Mouse (Mus musculus): ENCODE results near the gene Bsx. TPM values are rescaled to one million over a fixed set of nuclear protein-coding genes. Genes with fewer than 3 reads are reported as not detected.
A peak's percentile ranks its signal among the peaks of the same experiment; 100 is the strongest.

Gene Bsx
- not detected in 2 replicates for polyA plus RNA-seq (2015; fragmentation: Nextera tagmentation; extraction: Ambion mirVana)

DNA sequence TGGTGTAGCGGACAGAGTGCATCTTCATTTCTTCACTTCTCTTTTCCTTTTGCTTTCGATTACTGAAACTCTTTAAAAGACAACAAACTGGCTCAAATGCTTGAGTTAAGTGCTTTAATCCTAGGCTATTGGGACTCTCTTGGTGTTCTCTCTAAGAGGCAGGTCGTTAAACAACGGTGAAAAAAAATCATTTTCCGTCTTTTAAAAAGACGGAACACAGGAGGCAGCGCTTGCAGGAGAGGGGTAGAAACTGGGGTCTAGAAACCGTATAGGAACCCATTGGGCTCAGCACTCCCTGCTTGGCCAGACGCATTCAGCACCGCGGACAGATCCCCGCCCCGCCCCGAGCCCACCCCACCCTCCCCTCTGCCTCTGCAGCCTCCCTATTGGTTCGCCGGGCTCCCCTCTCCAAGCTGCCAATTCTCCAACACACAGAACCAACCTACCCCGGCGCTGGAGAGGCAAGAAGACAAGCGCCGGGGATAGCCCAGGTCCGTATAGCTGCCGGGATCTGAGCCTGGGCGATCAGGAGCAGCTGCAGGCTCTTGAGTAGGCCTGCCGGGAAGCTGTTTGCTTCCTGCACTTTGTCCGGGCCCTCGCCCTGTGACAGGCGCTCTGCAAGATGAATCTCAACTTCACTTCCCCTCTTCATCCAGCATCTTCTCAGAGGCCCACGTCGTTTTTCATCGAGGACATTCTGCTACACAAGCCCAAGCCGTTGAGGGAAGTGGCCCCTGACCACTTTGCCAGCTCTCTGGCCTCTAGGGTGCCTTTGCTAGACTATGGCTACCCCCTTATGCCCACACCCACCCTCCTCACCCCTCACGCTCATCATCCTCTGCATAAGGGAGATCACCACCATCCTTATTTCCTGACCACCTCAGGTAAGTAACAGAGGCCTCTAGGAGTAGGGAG, at the start of gene Bsx:
TSS of gene Bsx (plus strand) at position 572 of the 915 bp plus-strand sequence.
- peak within 1 kb of the TSS; percentile 32 for H3K4me3 ChIP-seq
- H3K4me1 ChIP-seq = peaks cover 19% of the 10 kb centered on the region
- 2% methylated on average over 31 of the region's 32 CpGs for WGBS
- ATAC-seq (ENCODE audit: insufficient number of reproducible peaks, insufficient read depth, low FRiP score, low TSS enrichment, low read depth) = peak; percentile 86
- H3K9me3 ChIP-seq = no peaks in the 10 kb centered on the region
- H3K36me3 ChIP-seq = no peaks in the 10 kb centered on the region
- H3K4me2 ChIP-seq = peak within 1 kb of the TSS; percentile 54
- H3K9ac ChIP-seq = no peak within 1 kb of the TSS
- H3K27me3 ChIP-seq = peaks cover 98% of the 10 kb centered on the region
- H3K27ac ChIP-seq = no peak within 1 kb of the TSS

DNA sequence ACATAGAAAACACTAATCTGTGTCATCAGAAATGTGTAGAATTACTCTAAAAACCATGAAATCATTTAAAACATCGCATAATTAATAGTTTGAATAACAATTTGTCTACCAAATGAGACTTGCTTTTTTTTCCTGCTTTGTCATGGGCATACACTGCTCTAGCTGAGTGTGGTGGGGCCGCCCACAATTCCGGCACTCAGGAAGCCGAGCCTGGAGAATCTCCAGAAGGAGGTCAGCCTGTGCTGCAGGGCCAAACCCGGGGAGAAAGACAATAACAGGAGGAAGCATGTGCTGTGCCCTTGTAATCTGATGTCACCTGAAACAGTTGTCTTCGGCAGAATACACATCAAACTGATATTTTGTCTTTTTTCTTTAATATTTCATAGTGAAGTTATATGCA, 48.3 kb upstream of the Bsx start:
- no peak for ATAC-seq (ENCODE audit: insufficient number of reproducible peaks, insufficient read depth, low FRiP score, low TSS enrichment, low read depth)

DNA sequence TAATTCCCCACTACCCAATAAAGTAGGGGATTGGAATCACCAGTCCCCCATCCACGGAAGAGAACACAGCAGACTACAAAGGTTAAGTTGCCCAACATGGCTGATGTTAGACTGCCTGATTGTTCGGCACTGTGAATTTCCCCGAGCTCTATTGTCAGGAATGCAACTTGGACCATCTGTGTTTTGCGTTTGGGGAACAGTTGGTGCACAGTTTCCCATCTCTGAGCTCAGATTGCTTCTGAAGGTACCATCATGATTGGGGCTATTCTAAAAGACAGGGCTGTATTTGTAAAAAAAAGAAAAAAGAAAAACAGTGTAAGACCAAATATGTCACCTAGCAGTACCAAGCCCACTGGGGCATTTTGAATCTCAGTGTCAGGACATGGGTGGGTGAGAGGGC, 46.6 kb upstream of the Bsx start:
- no peak overlapping the region for H3K27ac ChIP-seq

More for the DNA sequence above, 48.3 kb upstream of the Bsx start:
- no peaks in the 10 kb centered on the region for H3K4me1 ChIP-seq
- no peak overlapping the region for H3K4me3 ChIP-seq
- H3K9ac ChIP-seq = no peak overlapping the region
- 43% methylated on average over 6 of the region's 6 CpGs for WGBS
- H3K36me3 ChIP-seq = no peaks in the 10 kb centered on the region
- no peak overlapping the region for H3K27ac ChIP-seq
- no peaks in the 10 kb centered on the region for H3K27me3 ChIP-seq
- no peak overlapping the region for H3K4me2 ChIP-seq
- no peaks in the 10 kb centered on the region for H3K9me3 ChIP-seq

DNA sequence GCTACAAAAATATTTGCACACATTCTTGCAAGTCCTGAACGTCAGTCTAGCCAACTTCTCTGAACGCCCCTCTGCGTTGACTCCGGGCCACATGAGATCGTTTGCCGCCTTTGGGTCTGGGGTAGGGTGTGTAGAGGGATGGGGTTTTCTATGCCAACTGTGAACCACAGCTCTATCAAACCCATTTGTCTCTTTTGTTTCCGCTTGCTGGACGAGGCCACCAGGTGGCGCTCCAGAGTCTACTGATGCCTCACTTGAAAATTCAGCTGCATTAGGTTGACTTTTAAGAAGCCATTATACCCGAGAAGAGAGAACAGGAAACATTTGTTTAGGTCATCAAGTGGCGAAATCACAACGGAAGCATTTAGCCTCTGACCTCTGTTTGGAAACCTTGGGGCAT, 39.4 kb upstream of the Bsx start:
- 0 out of 2 replicates have a peak overlapping the region, but pooled peaks have one; percentile 5 for H3K4me2 ChIP-seq
- H3K9me3 ChIP-seq = no peaks in the 10 kb centered on the region
- ATAC-seq (ENCODE audit: insufficient number of reproducible peaks, insufficient read depth, low FRiP score, low TSS enrichment, low read depth) = no peak
- H3K36me3 ChIP-seq = no peaks in the 10 kb centered on the region
- H3K4me1 ChIP-seq = no peaks in the 10 kb centered on the region
- H3K27me3 ChIP-seq = no peaks in the 10 kb centered on the region
- H3K9ac ChIP-seq = no peak overlapping the region
- 5% methylated on average over 12 of the region's 12 CpGs for whole genome bisulfite sequencing
- no peak overlapping the region for H3K27ac ChIP-seq
- H3K4me3 ChIP-seq = no peak overlapping the region

More for the DNA sequence above, 46.6 kb upstream of the Bsx start:
- no peak for ATAC-seq (ENCODE audit: insufficient number of reproducible peaks, insufficient read depth, low FRiP score, low TSS enrichment, low read depth)
- Histone ChIP-seq H3K9me3 (no peaks in the 10 kb centered on the region), H3K9ac (no peak overlapping the region), H3K4me2 (no peak overlapping the region), H3K36me3 (no peaks in the 10 kb centered on the region), H3K27me3 (no peaks in the 10 kb centered on the region), H3K4me1 (no peaks in the 10 kb centered on the region), H3K4me3 (no peak overlapping the region)
- WGBS = 63% methylated on average over 4 of the region's 4 CpGs

DNA sequence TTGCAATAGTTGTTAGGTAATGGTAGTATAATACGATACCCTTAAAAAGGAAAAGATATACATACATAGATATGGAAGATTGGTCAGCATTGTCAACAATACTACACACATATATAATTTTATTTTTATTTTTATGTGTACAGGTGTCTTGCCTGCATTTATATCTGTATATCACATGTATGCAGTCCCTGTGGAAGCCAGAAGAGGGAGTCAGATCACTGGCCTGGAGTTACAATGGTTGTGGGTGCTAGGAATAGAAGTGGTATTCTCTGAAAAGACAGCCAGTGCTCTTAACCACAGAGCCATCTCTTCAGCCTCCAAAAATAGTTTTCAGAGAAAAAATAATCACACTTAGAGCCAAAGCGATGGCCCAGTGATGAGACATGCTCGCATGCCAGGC, 37.2 kb upstream of the Bsx start:
- H3K27ac ChIP-seq = no peak overlapping the region
- no peaks in the 10 kb centered on the region for H3K27me3 ChIP-seq
- H3K4me1 ChIP-seq = no peaks in the 10 kb centered on the region
- no peaks in the 10 kb centered on the region for H3K9me3 ChIP-seq
- H3K9ac ChIP-seq = no peak overlapping the region
- H3K36me3 ChIP-seq = no peaks in the 10 kb centered on the region
- no peak overlapping the region for H3K4me3 ChIP-seq
- ATAC-seq (ENCODE audit: insufficient number of reproducible peaks, insufficient read depth, low FRiP score, low TSS enrichment, low read depth) = no peak
- no peak overlapping the region for H3K4me2 ChIP-seq
- 90% methylated on average over 3 of the region's 3 CpGs for WGBS

DNA sequence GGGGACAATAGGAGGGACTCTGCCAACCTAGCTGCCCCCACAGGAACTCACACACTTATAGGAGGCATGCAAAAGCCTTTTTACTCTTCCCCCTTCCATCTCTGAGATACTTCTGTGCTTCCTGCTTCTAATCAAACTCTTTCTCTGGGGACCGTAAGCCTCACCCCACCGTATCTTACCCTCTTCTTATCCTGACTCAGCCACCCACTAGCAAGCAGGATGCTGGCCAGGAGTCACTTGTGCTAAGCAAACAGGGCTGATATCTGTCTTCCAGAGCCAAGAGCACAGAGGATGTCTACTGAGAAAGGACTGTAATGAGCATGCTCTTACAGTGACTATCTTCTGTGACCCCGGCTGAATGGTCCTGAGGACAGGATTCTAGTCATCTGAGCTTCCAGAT, 34.3 kb upstream of the Bsx start:
- H3K36me3 ChIP-seq = no peaks in the 10 kb centered on the region
- ATAC-seq (ENCODE audit: insufficient number of reproducible peaks, insufficient read depth, low FRiP score, low TSS enrichment, low read depth) = no peak
- no peaks in the 10 kb centered on the region for H3K27me3 ChIP-seq

DNA sequence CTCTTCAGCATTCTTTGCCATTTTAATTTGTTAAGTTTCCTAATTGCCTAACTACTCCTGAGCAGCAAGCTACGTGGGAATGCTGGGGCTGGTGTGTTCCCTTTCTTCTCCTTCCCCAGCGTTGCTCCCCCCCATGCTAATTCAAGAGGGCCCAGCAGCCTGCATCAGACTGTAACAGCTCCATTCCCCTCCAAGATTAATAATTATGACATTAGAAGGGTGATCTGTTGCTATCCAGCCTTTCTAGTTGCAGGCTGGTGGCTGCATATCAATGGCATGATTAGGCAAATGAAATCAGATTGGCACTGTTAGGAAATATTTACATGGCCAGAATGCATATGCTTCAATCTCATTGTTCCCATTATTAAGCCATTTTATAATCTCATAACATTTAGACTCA, 22.4 kb upstream of the Bsx start:
- no peak overlapping the region for H3K27ac ChIP-seq
- no peaks in the 10 kb centered on the region for H3K36me3 ChIP-seq
- H3K9me3 ChIP-seq = no peaks in the 10 kb centered on the region
- 39% methylated on average over 2 of the region's 2 CpGs for WGBS
- no peak overlapping the region for H3K9ac ChIP-seq
- H3K4me1 ChIP-seq = no peaks in the 10 kb centered on the region
- no peak overlapping the region for H3K4me2 ChIP-seq
- no peak overlapping the region for H3K4me3 ChIP-seq
- H3K27me3 ChIP-seq = peaks cover 14% of the 10 kb centered on the region; the same call in 1 of the 2 replicates
- ATAC-seq (ENCODE audit: insufficient number of reproducible peaks, insufficient read depth, low FRiP score, low TSS enrichment, low read depth) = no peak

More for the DNA sequence above, 34.3 kb upstream of the Bsx start:
- H3K9me3 ChIP-seq = no peaks in the 10 kb centered on the region
- H3K4me3 ChIP-seq = no peak overlapping the region
- H3K4me1 ChIP-seq = no peaks in the 10 kb centered on the region
- H3K27ac ChIP-seq = no peak overlapping the region
- no peak overlapping the region for H3K4me2 ChIP-seq
- no peak overlapping the region for H3K9ac ChIP-seq
- WGBS = 63% methylated on average over 3 of the region's 3 CpGs

DNA sequence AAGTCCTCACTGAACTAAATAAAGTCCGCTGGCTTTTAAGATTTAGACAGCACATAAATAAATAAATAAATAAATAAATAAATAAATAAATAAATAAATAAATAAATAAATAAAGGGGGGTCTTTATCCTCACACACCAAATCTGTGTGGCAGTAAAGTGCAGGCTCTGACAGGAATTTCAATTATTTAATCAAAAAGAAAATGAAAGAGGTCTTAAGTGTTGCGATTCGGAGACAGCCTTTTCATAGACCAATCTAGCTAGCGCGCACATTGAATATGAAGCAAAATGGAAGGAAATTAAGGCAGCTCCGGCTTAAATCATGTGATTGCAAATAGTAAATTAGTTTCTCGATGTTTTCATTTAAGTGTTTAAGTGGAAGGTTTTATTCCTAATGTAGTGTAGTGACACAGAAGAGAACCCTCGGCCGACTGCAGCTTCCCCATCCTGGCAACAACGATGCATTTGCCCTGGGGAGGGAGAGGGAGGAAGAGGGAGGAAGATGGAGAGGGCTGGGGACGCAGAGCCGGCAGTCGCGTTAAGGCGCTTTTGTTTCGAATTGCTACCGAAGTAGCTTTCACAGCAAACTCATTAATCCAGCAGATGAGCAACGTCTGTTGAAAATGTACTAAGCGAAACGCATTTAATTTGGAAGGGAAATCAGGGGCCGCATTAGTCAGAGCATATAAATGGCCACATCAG, 15.3 kb upstream of the Bsx start:
- ATAC-seq (ENCODE audit: insufficient number of reproducible peaks, insufficient read depth, low FRiP score, low TSS enrichment, low read depth) = no peak
- Histone ChIP-seq H3K9me3 (no peaks in the 10 kb centered on the region), H3K4me2 (peak overlapping the region; percentile 72), H3K4me1 (no peaks in the 10 kb centered on the region), H3K4me3 (peak overlapping the region; percentile 43), H3K27me3 (peaks cover 39% of the 10 kb centered on the region), H3K9ac (0 out of 2 replicates have a peak overlapping the region, but pooled peaks have one; percentile 33), H3K27ac (no peak overlapping the region), H3K36me3 (no peaks in the 10 kb centered on the region)
- WGBS = 7% methylated on average over 21 of the region's 21 CpGs

DNA sequence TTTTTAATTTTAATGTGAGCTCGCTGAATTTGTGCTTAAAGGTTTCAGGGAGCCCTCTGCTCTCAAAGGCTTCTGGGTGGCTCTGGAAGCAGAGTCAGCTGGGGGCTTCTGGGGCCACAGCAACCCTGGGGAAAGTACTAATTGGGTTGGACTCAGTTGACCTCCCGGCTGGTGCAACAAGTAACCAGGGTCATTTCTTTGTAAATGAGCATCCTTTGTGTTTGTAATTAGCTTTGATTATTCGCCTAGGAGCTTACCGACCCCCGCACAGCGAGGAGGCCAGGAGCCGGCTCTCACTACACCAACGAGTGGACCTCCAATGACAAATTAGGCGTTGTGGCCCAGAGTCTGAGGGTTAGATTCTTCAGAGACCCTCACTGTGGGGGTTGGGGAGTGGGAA, 14.7 kb upstream of the Bsx start:
- Histone ChIP-seq H3K27ac (no peak overlapping the region), H3K4me2 (peak overlapping the region; percentile 72), H3K27me3 (peaks cover 39% of the 10 kb centered on the region), H3K9me3 (no peaks in the 10 kb centered on the region), H3K9ac (0 out of 2 replicates have a peak overlapping the region, but pooled peaks have one; percentile 36), H3K4me1 (no peaks in the 10 kb centered on the region), H3K4me3 (peak overlapping the region; percentile 43), H3K36me3 (no peaks in the 10 kb centered on the region)
- 4% methylated on average over 9 of the region's 9 CpGs for WGBS
- no peak for ATAC-seq (ENCODE audit: insufficient number of reproducible peaks, insufficient read depth, low FRiP score, low TSS enrichment, low read depth)

DNA sequence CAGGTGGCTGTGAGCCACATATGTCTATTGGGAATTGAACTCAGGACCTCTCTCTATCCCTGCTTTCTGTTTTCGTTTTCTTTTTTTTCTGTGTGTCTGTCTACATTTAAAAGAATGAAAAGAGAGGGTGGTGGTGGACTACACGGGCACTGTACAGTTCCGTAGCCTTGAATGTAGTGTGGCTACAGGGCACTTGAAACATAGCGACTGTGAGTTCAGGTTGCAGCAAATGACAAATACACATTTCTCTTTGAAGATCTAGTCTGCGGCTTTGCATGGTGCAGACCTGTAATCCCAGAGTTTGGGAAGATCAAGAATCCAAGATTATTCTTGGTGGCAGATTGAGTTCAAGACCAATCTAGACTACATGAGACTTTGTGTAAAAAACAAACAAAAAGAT, 3.6 kb upstream of the Bsx start:
- 73% methylated on average over 5 of the region's 5 CpGs for WGBS
- no peak for ATAC-seq (ENCODE audit: insufficient number of reproducible peaks, insufficient read depth, low FRiP score, low TSS enrichment, low read depth)
- no peak overlapping the region for H3K9ac ChIP-seq
- H3K4me1 ChIP-seq = peaks cover 9% of the 10 kb centered on the region
- no peak overlapping the region for H3K4me3 ChIP-seq
- no peak overlapping the region for H3K27ac ChIP-seq
- no peaks in the 10 kb centered on the region for H3K36me3 ChIP-seq
- H3K4me2 ChIP-seq = no peak overlapping the region
- no peaks in the 10 kb centered on the region for H3K9me3 ChIP-seq
- H3K27me3 ChIP-seq = peaks cover 70% of the 10 kb centered on the region

DNA sequence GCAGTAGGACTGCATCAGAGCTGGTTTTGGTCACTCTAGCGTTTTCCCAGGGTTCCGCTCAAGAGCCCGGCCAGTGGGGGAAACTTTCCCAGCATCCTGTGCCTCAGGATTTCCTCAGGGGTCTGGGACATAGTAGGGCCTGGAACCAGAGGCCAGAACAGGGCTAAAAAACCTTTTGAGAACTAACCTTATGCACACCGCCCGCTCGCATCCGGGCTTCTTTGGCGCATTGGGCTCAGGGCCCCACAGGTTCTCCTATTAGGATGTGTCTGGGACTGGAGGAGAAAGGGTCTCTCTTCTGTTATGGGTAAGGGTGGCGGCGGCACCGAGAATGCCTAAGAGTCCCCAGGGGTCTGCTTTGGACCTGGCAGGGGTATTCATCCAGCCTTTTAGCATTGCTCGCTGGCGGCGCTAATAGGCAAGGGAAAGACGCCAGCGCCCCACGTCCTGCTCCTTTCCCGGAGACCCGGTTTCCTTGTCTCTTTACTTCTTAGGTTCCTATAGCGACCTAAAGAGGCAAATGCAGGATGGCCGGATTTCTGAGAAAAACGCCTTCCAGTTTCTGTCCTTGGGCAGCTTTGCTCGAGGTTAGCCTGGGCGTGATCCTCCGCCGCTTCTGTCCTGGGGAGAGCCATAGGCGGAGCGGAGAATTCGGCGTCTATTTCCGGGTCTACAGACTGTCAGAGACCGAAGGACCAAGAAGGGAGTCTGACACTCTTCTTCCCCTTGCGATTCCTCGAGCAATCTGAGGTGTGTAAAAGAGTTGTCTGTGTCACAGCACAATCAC, 2.4 kb upstream of the Bsx start:
- H3K36me3 ChIP-seq = no peaks in the 10 kb centered on the region
- peak overlapping the region; percentile 32 for H3K4me2 ChIP-seq
- ATAC-seq (ENCODE audit: insufficient number of reproducible peaks, insufficient read depth, low FRiP score, low TSS enrichment, low read depth) = no peak
- no peak overlapping the region for H3K27ac ChIP-seq
- peaks cover 82% of the 10 kb centered on the region for H3K27me3 ChIP-seq
- H3K4me3 ChIP-seq = peak overlapping the region; percentile 20; the same call in 1 of the 2 replicates
- under 1% methylated on average over 34 of the region's 34 CpGs for WGBS
- H3K9me3 ChIP-seq = no peaks in the 10 kb centered on the region
- peaks cover 9% of the 10 kb centered on the region for H3K4me1 ChIP-seq
- H3K9ac ChIP-seq = no peak overlapping the region
